Mouse (Mus musculus) hindbrain, embryonic 11.5 days (tissue): Measurements from ENCODE around the gene Malsu1. TPM values are rescaled to one million over a fixed set of nuclear protein-coding genes. Genes with fewer than 3 reads are reported as not detected.

Experiments
- polyA plus RNA-seq: library from polyadenylated mRNA; unstranded; fragments of >200 nt; fragmentation: Nextera tagmentation; extraction: Ambion mirVana; gene quantifications from 2 replicates; pipeline ENCODE4 v1.2.1, GENCODE M21; 2014

Gene Malsu1
- polyA plus RNA-seq, 1 experiment from 2014 or later, result 57.9 TPM

Other genes starting within 250 kb of the Malsu1 start
- 25.7 and 26.0 TPM in 2 replicates for gene Tmem176a, start 232.9 kb upstream of the Malsu1 start, polyA plus RNA-seq
- gene Tmem176b, start 232.3 kb upstream of the Malsu1 start, polyA plus RNA-seq, result 66.7 and 72.5 TPM in 2 replicates
- not detected in 2 replicates for gene Aoc1, start 200.9 kb upstream of the Malsu1 start, polyA plus RNA-seq
- gene 1600015I10Rik, start 143.9 kb upstream of the Malsu1 start, polyA plus RNA-seq, result not detected in 2 replicates
- gene Doxl2, start 98.8 kb upstream of the Malsu1 start, polyA plus RNA-seq, result not detected in 2 replicates
- gene Svs1, start 86.9 kb upstream of the Malsu1 start, polyA plus RNA-seq, result not detected in 2 replicates
- 0.76 and 1.0 TPM in 2 replicates for gene Gpnmb, start 37.2 kb upstream of the Malsu1 start, polyA plus RNA-seq
- 132 and 133 TPM in 2 replicates for gene Igf2bp3, start 141.2 kb downstream of the Malsu1 start, polyA plus RNA-seq
- 56.7 and 82.9 TPM in 2 replicates for gene Tra2a, start 190.2 kb downstream of the Malsu1 start, polyA plus RNA-seq
- 8.0 and 8.5 TPM in 2 replicates for gene Ccdc126, start 245.5 kb downstream of the Malsu1 start, polyA plus RNA-seq